Mouse (Mus musculus) brain, adult 2 months (tissue): Measurements from ENCODE around the gene Nxn.

Source experiments
- DNase-seq: peaks from one replicate; pipeline ENCODE4 v3.0.0; 2011; ENCODE audit warnings: low read depth, low spot score

Gene Nxn

DNA sequence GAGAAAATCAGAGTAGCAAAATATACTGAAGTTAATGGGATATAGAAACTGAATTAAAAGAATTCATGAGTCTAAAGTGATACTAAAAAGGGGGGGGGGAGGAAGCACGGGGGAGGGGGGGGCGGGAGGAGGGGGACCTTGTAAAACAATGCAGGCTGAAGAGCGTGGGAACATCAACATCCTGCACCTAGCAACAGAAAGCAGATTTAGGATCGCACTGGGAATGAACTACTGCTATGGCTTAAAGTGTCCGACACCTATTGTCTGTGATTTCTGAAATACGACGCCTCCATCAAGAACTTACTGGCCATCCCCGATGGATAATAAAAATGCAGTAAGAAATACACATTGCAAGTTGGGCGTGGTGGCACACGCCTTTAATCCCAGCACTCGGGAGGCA lies 95.6 kb downstream of the Nxn start:
- no peak for DNase-seq

DNA sequence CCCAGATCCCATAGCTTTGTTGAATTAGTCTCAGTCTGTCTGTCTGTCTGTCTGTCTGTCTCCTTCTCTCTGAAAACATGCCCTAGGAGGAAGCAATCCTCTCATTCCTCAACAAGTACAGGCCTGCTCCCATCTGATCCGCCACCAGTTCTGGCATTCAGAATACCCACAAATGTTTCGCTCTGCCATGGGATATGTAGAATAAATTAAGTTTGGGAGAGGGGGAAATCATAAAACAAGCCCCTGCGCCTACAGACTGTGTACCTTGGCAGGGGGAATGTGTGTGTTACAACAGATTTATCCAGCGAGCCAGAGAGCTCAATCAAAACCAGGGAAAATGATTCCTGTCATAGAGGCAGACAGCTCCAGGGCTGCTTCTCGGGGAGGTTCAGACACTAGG lies 98.1 kb downstream of the Nxn start:
- DNase-seq, result no peak

GRCm38 (mm10) chr11:76298457-76299000 lies 100.4 kb downstream of the Nxn start:
- DNase-seq, result no peak

- no peak for DNase-seq
Measured at GRCm38 (mm10) chr11:76297252-76297651, 101.7 kb downstream of the Nxn start.

GRCm38 (mm10) chr11:76294836-76295235 lies 104.1 kb downstream of the Nxn start:
- DNase-seq, result peak; percentile 42

- DNase-seq, result no peak
Measured at GRCm38 (mm10) chr11:76294078-76294477, 104.9 kb downstream of the Nxn start.

- no peak for DNase-seq
Measured at GRCm38 (mm10) chr11:76292831-76293230, 106.1 kb downstream of the Nxn start.

DNA sequence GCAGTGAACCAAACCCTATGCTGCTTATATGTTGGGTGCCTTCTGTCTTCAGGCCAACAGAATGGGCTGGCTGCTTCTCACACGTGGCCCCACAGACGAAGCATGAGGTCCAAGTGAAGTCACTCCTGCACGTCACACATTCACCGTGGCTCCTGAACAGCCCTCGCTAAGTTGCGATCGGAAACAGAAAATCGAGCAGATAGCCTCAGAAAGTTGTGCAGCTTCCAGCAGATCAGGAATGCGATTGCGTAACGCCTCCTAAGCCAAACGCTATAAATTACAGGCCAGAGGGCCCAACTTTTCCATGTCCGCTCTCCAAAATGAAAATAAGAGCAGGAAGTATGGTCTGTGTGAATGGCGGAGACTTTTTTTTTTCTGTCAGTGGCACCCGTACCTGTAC lies 106.5 kb downstream of the Nxn start:
- DNase-seq, result no peak

DNA sequence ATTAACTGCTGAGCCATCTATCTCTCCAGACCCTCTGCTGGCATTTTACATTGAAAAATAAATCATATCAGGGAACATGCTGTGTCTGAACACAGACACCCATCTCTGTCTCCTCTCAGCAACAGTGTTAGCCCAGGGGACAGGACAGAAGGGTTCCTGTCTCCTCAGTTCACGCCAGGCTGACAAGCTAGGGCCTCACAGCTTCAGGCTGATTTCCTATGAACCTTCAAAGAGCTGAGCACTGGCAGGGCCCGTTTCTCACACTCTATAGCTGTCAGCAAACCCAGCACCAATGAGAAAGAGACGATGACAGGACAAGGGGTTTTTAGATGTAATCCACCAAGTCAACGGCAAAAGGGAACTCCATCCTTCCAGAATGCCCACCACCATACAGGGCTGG lies 107.0 kb downstream of the Nxn start:
- no peak for DNase-seq

DNA sequence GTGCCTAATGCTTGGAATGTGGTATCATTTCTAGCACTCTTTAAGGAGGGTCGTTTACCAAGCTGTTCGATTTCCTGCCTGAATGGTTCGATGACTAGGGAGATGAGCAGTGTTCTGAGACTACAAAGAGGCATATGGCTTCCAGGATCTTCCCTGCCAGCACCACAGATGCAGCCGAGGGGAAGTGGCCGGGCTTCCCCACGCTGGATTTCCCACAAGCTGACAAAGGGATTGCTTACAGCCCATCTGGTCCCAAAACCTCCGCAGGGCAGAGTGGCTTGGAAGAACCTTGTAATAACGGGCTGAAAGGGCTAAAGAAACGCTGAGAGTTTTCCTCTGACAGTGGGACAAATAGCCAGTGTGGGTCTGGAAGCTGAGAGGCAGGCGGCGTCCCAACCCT lies 108.6 kb downstream of the Nxn start:
- DNase-seq, result peak; percentile 95

- peak; percentile 71 for DNase-seq
Measured at GRCm38 (mm10) chr11:76288645-76289044, 110.3 kb downstream of the Nxn start.

DNA sequence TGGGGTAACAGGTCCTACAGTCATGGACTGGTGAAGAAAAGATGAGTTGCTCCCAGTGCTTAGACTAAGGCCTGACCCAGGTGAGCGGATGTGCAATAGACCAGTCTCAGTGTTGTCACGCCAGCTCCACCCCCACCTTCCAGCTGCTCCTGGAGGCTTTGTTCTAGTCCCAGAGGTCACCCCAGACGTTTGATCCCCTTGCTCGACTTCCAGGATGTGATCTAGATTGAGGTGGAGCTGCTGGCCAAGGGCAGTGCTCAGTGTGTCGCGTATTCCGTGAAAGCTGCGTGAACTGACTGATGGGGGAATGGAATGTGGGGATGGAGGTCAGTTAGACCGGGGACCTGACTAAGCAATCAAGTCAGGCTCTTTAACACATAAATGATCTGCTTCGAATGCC lies 111.6 kb downstream of the Nxn start:
- no peak for DNase-seq

DNA sequence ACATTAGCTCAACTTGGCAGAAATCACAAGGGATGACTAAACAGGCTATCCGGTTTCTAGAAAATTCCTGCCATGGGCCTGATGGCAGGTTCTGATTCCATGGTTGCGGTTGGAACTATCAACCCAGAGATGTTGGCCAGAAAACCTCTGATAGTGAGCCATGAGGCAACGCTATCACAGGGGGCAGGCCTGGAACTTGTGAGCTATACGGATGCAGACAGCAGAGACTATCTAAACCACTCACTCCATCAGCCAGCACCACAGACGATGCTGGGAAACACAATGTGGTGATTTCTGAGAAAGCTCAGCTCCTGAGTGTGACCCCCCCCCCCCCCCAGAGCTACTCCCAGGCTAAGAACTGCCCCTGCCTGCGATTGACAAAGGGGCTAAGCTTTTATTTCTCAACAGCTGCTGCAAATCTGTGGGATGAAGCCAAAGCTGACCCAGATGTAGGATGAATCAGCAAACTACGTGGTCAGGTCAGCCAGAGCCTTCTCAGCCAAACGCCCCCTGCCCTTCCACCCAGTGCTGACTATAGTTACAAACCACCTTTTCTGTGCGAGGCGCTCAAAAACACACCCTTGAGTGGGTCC lies 112.3 kb downstream of the Nxn start:
- DNase-seq, result no peak

DNA sequence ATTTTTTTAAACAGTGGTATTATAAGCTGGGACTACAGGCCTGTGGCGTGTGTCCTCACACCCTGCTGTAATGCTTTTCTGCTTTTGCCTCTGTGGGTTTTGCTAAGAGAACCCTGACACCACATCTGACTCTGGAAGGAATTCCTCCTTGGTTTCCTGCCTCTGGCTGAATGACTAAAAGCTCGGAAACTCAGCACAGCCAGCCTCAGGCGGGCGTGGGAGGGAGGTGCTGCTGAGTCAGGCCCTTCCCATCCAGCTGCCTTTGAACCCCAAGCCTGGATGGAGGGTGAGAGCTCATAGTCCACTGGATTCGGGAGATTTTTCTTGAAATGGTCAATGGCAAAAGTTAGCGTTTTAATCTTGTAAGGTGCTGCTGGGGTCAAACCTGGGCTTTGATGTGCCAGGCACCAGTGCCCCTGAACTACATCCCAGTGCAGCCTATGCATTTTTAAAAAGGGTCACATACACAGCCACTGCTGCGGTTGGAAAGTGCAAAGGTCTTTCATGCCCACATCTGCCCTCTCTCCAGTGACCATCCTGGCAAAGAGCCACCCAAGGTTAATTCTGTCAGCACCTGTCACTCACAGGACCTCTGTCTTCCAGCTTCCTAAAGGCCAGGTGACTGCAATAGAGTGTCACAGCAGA lies 113.4 kb downstream of the Nxn start:
- peak; percentile 59 for DNase-seq

DNA sequence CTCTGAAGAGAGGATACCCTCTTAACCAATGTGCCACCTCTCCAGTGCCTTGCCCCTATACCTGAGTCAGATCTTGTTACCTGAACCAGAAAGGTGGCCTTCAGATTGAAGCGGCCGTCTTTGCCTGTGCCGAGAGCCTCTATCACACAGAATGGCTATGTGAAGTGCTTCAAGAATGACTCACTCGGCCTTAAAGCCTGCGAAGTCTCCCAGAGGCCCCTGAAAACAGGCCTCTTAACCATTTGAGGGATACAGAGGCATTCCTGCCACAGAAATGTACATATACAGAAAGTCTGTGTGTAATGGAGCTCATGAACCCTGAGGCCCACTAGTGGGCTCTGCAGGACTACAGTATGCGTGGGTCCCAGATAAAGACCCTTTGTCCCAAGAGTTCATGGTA lies 115.1 kb downstream of the Nxn start:
- DNase-seq, result no peak

DNA sequence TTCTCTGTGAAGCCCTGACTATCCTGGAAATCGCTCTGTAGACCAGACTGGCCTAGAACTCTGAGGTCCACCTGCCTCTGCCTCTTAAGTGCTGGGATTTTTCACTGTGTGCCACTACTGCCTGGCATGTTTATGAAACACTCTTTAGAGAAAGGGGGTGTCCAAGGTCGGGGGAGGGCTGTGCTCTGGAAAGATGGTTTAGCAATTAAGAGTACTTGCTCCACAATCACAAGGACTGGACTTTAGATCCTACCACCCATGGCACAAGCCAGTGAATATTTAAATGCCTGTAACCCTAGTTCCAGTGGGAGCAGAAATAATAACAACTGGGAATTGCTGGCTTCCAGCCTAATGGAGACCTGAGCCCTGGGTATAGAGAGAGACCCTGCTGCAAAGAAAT lies 119.0 kb downstream of the Nxn start:
- no peak for DNase-seq

- peak; percentile 58 for DNase-seq
Measured at GRCm38 (mm10) chr11:76278960-76279852, 119.7 kb downstream of the Nxn start.

DNA sequence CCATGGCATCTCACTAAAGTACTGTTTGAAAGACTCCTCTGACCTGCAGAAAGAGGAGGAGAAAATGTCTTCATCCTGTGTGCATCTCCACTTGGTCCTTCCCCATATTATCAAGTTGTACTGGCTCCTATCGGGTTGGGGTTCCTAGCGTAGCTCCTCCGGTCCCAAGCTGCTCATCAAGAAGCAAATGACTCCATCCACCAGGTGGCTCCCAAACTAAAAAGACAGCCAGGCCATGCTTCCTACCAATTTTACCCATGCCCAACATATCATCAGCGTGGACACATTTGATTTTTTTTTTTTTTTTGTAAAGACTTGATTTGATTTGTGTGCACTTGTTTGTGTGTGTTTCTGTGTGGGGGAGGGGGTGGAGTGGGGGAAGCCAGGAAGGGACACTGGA lies 126.5 kb downstream of the Nxn start:
- peak; percentile 79 for DNase-seq

GRCm38 (mm10) chr11:76268521-76269065 lies 130.3 kb downstream of the Nxn start:
- DNase-seq, result no peak

GRCm38 (mm10) chr11:76268001-76268459 lies 130.9 kb downstream of the Nxn start:
- DNase-seq, result no peak

GRCm38 (mm10) chr11:76267550-76267949 lies 131.4 kb downstream of the Nxn start:
- no peak for DNase-seq
